Mouse (Mus musculus): ENCODE measurements around the gene Gm3194.
"Not testable (repeated sequence)": the region's sequence is repeated elsewhere in the genome, so short reads cannot be mapped to it uniquely, and the experiment has no call there.

The Gm3194 gene

DNA sequence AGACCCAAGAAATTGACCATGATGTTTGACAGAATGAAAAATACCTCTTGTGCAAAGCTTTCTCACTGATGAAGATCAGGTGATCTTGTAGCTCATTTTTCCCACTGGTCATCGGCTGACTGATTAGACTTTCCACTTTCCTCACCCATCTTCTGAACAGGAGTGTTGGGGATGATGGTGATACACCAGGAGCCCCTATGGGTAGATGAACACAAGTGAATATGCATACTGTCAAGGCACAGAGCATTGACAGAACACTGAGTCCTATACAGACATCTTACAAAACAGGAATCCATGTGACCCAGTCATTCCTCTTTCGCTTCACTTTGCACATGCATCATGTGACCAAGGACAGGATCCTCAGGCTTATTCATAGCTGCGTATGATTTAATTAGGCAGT lies at the start of gene Gm3194:
TSS of gene Gm3194 (minus strand) at position 101 of the 400 bp plus-strand sequence.
- not testable (repeated sequence) for DNase-seq

DNA sequence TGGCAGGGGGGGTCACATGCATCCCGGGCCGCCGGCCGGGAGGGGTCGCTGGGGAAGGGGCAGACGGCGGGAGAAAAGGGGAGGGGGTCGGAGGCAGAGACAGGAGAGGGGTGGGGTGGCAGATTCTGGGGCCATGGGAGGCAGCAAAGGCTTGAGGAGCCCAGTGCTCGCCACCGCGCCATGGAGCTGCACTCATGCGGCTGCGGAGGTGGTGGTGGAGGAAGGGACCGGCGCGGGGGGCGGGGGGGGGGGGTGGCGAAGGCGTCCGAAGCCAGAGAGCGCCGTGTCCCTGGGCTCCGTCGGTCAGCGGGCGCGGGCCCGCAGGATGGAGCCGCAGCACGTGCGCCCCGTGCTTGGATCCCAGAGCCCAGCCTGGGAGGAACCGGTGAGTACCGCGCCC lies 46.1 kb upstream of the Gm3194 start, which contains the start of gene Gm3488:
TSS of gene Gm3488 (plus strand) at position 301 of the 400 bp plus-strand sequence.
- DNase-seq, result not testable (repeated sequence)

DNA sequence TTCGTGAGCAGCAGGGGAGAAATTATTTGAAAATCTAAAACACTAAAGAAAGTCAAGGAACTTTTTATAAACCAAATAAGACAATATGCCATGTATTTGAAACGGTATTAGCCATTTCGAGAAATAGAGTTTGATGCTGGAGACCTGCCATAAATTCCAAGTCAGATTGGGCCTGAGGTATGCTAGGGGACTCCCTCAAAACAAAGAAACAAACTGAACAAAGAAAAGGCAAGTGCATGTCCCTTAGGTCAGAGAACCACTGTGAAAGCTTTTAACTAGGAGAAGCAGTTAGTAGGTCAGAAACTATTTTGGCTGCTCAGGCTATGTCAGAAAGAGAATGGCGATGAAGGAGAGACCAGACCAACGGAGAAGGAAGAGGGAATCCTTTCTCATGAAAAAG lies 28.6 kb upstream of the Gm3194 start, which contains the start of gene Gm3187:
TSS of gene Gm3187 (plus strand) at position 301 of the 400 bp plus-strand sequence.
- not testable (repeated sequence) for DNase-seq

DNA sequence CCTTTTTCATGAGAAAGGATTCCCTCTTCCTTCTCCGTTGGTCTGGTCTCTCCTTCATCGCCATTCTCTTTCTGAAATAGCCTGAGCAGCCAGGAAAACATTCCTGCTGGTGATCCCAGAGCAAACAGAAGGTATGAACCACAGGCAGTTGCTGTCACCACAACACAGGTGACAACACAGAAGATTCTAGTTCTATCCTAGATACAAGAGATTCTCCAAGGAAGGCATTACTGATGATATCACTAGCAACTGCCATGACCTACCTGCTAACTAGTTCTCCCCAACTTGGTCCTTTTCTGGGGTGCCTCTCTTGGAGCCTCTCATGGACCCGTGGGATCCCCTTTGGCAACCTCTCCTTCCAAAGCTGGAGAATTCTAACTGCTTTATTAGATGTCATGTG lies 22.5 kb upstream of the Gm3194 start, which contains the start of gene Gm8246:
TSS of gene Gm8246 (minus strand) at position 101 of the 400 bp plus-strand sequence.
- not testable (repeated sequence) for DNase-seq

DNA sequence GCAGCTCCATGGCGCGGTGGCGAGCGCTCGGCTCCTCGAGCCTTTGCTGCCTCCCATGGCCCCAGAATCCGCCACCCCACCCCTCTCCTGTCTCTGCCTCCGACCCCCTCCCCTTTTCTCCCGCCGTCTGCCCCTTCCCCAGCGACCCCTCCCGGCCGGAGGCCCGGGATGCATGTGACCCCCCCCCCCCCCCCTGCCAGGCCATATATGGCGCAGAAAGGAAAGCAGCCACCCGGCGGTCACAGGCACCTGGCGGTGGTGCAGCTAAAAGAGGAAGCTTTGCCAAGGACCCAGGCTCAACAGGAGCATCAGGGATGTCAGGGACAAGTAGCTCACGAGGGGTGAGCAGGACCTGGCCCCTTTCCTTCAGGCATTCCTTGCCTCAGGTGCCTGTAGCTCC lies 5.2 kb upstream of the Gm3194 start:
- DNase-seq, result not testable (repeated sequence)

DNA sequence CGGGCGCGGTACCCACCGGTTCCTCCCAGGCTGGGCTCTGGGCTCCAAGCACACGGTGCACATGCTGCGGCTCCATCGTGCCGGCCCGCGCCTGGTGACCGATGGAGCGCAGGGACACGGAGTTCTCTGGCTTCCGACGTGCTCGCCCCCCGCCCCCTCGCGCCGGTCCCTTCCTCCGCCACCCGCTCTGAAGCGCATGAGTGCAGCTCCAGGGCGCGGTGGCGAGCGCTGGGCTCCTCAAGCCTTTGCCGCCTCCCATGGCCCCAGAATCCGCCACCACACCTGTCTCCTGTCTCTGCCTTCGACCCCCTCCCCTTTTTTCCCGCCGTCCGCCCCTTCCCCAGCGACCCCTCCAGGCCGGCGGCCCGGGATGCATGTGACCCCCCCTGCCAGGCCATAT lies 66.3 kb downstream of the Gm3194 start, which contains the start of gene Gm3500:
TSS of gene Gm3500 (minus strand) at position 101 of the 400 bp plus-strand sequence.
- DNase-seq, result not testable (repeated sequence)

Measured in right cerebral cortex, postnatal 4 days (tissue).